Mouse (Mus musculus) liver, embryonic 18 days (tissue): ENCODE results near the gene Mcoln1. TPM values are rescaled to one million over a fixed set of nuclear protein-coding genes. Genes with fewer than 3 reads are reported as not detected.

Source experiments
- polyA plus RNA-seq: library from polyadenylated mRNA; depleted of rRNA; stranded (reverse); fragments of >200 nt; gene quantifications from 2 replicates; pipeline ENCODE4 v1.2.3, GENCODE M21; 2012; rRNA removed

Gene Mcoln1
- polyA plus RNA-seq: 33.2 and 36.6 TPM in 2 replicates

GRCm38 (mm10) chr8:3500235-3501090, at the start of gene Mcoln1:
TSS of gene Mcoln1 (plus strand) at chr8:3500457.

GRCm38 (mm10) chr8:3467006-3467885, 33.0 kb upstream of the Mcoln1 start, which contains the start of gene Pex11g:
TSS of gene Pex11g (minus strand) at chr8:3467680.

DNA sequence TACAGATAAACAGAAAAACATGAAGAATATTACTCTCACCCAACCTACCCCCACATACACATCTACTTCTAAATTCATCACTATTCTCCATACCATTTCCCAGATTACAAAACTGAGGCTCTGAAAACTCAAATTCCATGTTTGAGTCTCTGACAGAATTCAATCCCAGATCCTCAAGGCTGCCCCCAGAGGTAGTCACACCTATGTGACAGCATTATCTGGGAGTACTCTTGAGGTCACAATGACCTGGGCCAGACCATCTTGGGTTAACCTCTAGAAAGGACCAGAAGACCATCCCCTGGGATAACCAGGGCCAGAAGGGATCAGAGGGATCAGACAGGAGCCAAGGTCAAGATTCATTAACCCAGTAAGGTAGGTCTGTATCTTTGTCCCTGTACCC, 29.7 kb upstream of the Mcoln1 start, which contains the start of gene Tex45:
Gene Tex45, plus strand, starts transcription at position 301 of the 400 bp plus-strand sequence.

DNA sequence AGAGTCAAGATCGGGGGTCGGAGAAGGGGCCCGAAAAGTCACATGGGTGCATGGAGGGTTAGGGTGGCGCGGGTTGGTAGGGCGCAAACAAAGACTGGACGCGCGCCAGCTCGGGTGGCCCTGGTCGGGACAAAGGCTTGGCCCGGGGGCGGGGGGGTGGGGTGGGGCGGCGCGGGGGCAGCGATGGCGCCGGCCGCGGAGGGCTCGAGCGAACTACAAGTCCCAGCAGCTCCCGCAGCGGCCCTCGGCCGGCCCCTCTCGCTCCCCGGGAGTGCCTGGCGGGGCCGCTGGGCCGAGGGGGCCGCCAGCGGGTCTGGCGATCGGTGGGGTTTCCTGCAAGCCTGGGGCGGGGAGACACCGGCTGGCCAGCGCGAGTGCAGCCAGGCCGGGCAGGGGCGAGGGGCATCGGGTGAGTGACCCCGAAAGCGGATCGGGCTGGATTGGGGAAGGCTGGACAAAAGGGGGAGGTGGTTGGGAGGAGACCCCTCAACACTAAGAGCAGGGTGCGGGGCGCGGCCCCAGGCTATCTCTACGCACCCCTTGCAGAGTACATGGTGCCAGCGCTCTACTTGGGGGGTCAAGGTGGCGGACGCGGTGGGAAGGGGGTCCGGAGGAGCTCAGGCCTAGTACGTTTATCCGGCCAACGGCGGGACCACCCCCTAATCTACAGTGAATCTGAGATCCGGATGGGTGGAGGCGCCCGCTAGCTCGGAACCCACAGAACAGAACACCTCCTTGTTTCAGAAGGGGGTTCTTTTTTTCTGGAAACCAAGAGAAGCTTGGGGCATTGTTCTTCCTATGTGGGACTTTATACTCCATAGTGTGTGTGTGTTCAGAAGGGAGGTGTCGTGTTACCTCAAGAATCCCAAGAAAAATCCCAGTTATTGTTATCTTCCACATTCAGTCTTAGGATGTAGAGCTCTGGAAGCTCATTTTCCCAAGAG, 7.1 kb upstream of the Mcoln1 start, which contains the start of gene Zfp358:
Gene Zfp358, plus strand, starts transcription at position 238 of the 944 bp plus-strand sequence.

DNA sequence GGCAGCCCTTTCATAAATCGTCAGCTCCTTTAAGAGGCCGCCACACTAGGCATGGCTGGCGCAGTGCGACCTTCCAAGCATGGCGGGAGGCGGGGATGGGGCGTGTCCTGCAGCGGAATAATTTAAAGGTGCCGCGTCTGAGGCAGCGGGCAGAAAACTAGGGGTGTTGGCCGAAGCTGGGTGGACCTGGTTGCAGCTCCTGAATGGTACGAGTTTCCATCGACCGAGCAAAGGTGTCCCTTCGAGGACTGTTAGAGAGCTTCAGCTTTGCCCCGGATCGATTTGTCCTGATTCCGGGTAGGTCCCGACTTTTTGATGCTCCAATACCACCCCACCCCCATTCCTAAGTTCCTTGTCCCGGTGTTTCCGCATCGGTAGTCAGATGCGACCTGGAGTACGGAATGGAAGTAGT, 15.0 kb downstream of the Mcoln1 start, which contains the start of gene Pnpla6:
Gene Pnpla6, plus strand, starts transcription at position 125 of the 412 bp plus-strand sequence.

Other genes starting within 250 kb of the Mcoln1 start
- gene Insr, start 220.8 kb upstream of the Mcoln1 start, polyA plus RNA-seq: 9.5 and 11.7 TPM in 2 replicates
- gene A430078G23Rik, start 147.0 kb upstream of the Mcoln1 start, polyA plus RNA-seq: 0.89 and 1.3 TPM in 2 replicates
- gene Arhgef18, start 107.5 kb upstream of the Mcoln1 start, polyA plus RNA-seq: 5.3 and 6.6 TPM in 2 replicates
- gene Pex11g, start 32.8 kb upstream of the Mcoln1 start, polyA plus RNA-seq: 10.3 and 11.4 TPM in 2 replicates
- gene Tex45, start 29.6 kb upstream of the Mcoln1 start, polyA plus RNA-seq: not detected in 2 replicates
- gene Zfp358, start 7.3 kb upstream of the Mcoln1 start, polyA plus RNA-seq: 8.1 and 9.2 TPM in 2 replicates
- gene Pnpla6, start 14.9 kb downstream of the Mcoln1 start, polyA plus RNA-seq: 9.6 and 10.9 TPM in 2 replicates
- gene C330021F23Rik, start 67.5 kb downstream of the Mcoln1 start, polyA plus RNA-seq: 7.4 and 9.2 TPM in 2 replicates
- 7.4 and 9.1 TPM in 2 replicates for gene Camsap3, start 86.8 kb downstream of the Mcoln1 start, polyA plus RNA-seq
- 20.2 and 22.1 TPM in 2 replicates for gene Xab2, start 120.9 kb downstream of the Mcoln1 start, polyA plus RNA-seq
- 23.7 and 25.8 TPM in 2 replicates for gene Pet100, start 121.1 kb downstream of the Mcoln1 start, polyA plus RNA-seq
- not detected in 2 replicates for gene Pcp2, start 125.1 kb downstream of the Mcoln1 start, polyA plus RNA-seq
- gene Stxbp2, start 130.5 kb downstream of the Mcoln1 start, polyA plus RNA-seq: 78.9 and 92.8 TPM in 2 replicates
- gene Retn, start 155.3 kb downstream of the Mcoln1 start, polyA plus RNA-seq: 0.06 TPM in 1 of 2 replicates, not detected in the other
- 12.0 and 17.8 TPM in 2 replicates for gene Mcemp1, start 165.3 kb downstream of the Mcoln1 start, polyA plus RNA-seq
- gene Fcor, start 171.9 kb downstream of the Mcoln1 start, polyA plus RNA-seq: 2.7 and 5.0 TPM in 2 replicates
- gene Trappc5, start 175.8 kb downstream of the Mcoln1 start, polyA plus RNA-seq: 15.3 and 16.1 TPM in 2 replicates
- gene Fcer2a, start 193.7 kb downstream of the Mcoln1 start, polyA plus RNA-seq: 0.01 and 0.02 TPM in 2 replicates
- gene Clec4g, start 220.2 kb downstream of the Mcoln1 start, polyA plus RNA-seq: 19.1 and 23.2 TPM in 2 replicates
- 0.09 and 0.14 TPM in 2 replicates for gene Cd209a, start 248.5 kb downstream of the Mcoln1 start, polyA plus RNA-seq